Mouse (Mus musculus) left cerebral cortex, postnatal 25 days (tissue): ENCODE measurements around the gene Evc2. TPM values are rescaled to one million over a fixed set of nuclear protein-coding genes. Genes with fewer than 3 reads are reported as not detected.

Experiments used
- DNase-seq, 2 experiments: peaks; one replicate each; pipeline ENCODE4 v3.0.0; 2022; ENCODE audit warnings: low spot score in 2 of 2, mixed read lengths in 1 of 2
- intact Hi-C: fragments of 180-260 bp; cut with DNase I; formaldehyde crosslinking; loops from one replicate; pipeline ENCODE4 v1.15.1; 2025
- total RNA-seq, 2 experiments: library from RNA; stranded (reverse); gene quantifications; 2 replicates each; pipeline ENCODE4 v1.2.3; 2021

Gene Evc2
- total RNA-seq, 2 experiments from 2014 or later = 9.9 to 14.1 TPM

- intact Hi-C loops = no loop called here
- DNase-seq = no peak
Observed at GRCm38 (mm10) chr5:37356027-37356426, 17.7 kb downstream of the Evc2 start.

DNA sequence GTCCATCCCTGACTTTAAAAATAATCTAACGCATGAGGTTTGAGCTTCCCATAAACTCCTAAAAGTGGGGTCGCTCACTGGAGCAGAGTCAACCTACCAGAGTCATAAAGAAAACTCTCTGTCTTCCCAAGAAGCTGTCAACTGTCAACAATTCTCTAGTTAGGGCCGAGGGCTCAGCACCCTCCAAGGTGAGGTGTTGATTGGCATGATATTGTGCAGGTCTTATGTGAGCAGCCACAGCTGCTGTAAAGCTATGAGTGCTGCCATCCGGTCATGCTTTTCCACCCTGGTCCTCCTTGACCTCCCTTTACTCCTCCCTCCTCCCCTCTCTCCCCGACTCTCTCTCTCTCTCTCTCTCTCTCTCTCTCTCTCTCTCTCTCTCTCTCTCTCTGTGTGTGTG is 24.3 kb downstream of the Evc2 start:
- DNase-seq = no peak
- intact Hi-C loops = no loop called here

GRCm38 (mm10) chr5:37363284-37363683 is 25.0 kb downstream of the Evc2 start:
- DNase-seq = no peak
- intact Hi-C loops = no loop called here

- intact Hi-C loops = no loop called here
- DNase-seq = no peak
Observed at GRCm38 (mm10) chr5:37365751-37366150, 27.5 kb downstream of the Evc2 start.

- no peak for DNase-seq
- intact Hi-C loops = no loop called here
Observed at GRCm38 (mm10) chr5:37368796-37369195, 30.5 kb downstream of the Evc2 start.

DNA sequence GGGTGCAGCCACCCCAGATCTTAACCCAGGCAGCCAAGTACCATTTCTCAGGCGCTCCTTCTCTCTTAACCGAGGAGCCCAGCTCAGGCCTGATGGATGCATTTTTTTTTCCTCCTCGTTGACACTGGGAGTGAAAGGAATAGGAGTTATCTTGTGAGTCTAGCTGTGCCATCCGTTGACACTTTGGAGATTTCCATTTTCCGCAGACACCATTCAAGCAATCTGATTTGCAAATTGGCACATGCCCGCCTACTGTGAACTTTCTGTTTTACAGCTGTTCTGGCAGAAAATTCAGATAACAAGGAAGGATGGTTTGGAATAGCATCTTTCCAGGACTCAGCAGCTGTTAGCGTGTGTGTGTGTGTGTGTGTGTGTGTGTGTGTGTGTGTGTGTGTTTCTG is 39.1 kb downstream of the Evc2 start:
- DNase-seq = peak in 1 of 2 experiments; percentile 20

GRCm38 (mm10) chr5:37380641-37381040 is 42.3 kb downstream of the Evc2 start:
- DNase-seq = peak in 1 of 2 experiments; percentile 32
- intact Hi-C loops = no loop called here

More for the DNA sequence above, 39.1 kb downstream of the Evc2 start:
- intact Hi-C loops = no loop called here

- intact Hi-C loops = no loop called here
Observed at GRCm38 (mm10) chr5:37383570-37383969, 45.3 kb downstream of the Evc2 start.

GRCm38 (mm10) chr5:37388646-37389045 is 50.3 kb downstream of the Evc2 start:
- intact Hi-C loops = no loop called here
- no peak for DNase-seq

More at GRCm38 (mm10) chr5:37383570-37383969, 45.3 kb downstream of the Evc2 start:
- DNase-seq = no peak

DNA sequence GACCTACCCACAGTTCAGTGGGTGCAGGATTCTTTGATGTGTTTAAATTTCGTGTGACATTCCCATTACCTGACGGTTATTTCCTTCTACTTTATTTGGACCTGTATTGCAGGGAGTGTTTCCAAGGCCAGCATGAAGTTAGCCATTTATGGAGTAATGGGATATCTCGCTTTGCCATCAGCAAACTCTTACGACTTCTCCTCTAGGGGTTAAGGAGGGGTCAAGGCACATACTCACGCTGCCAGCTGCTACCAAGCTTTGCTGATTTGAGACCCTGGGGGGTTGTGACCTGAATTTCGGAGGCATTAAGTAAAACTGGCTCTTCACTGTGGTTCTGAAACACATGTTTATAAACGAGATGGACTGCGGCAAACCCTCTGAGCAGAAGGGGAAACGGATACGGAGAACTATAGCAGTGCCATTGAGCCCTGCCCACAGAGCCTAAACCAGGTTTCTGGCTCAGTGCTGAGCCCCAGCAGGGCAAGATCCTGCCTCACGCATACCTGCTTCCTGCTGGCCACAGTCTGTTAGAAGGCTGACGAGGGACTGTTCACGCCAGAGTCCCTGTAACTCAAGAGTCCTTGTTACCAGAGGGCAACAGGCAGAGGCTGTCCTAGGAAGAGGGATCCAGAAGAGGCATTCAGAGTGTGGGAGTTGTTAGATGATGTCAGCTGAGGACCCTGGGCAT is 51.7 kb downstream of the Evc2 start:
- DNase-seq = no peak
- intact Hi-C loops = no loop called here

- DNase-seq = no peak
- intact Hi-C loops = no loop called here
Observed at GRCm38 (mm10) chr5:37390923-37391322, 52.6 kb downstream of the Evc2 start.

- DNase-seq = no peak
- intact Hi-C loops = no loop called here
Observed at GRCm38 (mm10) chr5:37391901-37392300, 53.6 kb downstream of the Evc2 start.

GRCm38 (mm10) chr5:37395172-37396030 is 57.1 kb downstream of the Evc2 start:
- intact Hi-C loops = no loop called here
- DNase-seq = no peak

- DNase-seq = no peak
- intact Hi-C loops = no loop called here
Observed at GRCm38 (mm10) chr5:37419028-37419427, 80.7 kb downstream of the Evc2 start.

DNA sequence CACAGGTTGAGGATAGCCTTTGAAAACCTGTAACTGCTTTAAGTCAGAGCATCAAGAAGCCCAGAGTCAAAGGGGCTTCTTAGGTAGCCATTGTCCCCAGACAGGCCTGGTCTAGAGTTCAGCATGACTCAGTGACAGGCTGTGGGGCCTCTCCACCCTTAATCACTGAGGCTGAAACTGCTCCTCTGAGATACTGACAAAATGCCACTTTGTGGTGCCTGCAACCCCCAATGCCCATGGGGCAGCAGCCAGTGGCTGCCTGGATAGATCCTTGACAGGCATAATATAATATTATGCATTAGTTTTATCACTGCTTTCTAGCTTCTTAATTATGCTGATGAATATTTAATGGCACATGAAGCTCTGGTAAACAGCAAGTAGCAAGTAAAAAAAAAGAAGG is 88.9 kb downstream of the Evc2 start:
- intact Hi-C loops = no loop called here
- no peak for DNase-seq

- no peak for DNase-seq
- intact Hi-C loops = loop anchor here (5.0 kb wide), 1 partner anchor 282 kb away; the partner anchor contains the start of gene Stk32b
Observed at GRCm38 (mm10) chr5:37435417-37435816, 97.1 kb downstream of the Evc2 start.

DNA sequence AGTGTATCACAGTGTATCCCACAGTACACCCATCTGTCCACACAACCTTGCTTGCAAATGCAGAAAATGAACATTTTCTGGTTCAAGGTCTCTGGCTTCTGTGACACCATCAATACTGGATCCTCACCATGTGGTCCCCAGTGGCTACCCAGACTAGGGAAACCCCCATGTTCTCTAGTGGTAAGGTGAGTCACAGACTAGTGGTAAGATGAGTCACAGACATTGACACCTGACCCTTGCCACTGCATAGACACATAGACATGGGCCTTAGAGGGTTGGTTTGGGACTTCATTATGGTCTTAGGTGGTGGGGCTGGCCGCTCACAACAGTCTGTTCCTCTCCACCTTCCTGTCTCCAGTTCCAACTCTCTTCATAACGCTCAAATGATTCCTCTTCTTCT is 104.5 kb downstream of the Evc2 start:
- no peak for DNase-seq
- intact Hi-C loops = no loop called here

GRCm38 (mm10) chr5:37447546-37447945 is 109.2 kb downstream of the Evc2 start:
- DNase-seq = no peak
- intact Hi-C loops = no loop called here

GRCm38 (mm10) chr5:37456590-37456989 is 118.3 kb downstream of the Evc2 start:
- no peak for DNase-seq
- intact Hi-C loops = no loop called here

DNA sequence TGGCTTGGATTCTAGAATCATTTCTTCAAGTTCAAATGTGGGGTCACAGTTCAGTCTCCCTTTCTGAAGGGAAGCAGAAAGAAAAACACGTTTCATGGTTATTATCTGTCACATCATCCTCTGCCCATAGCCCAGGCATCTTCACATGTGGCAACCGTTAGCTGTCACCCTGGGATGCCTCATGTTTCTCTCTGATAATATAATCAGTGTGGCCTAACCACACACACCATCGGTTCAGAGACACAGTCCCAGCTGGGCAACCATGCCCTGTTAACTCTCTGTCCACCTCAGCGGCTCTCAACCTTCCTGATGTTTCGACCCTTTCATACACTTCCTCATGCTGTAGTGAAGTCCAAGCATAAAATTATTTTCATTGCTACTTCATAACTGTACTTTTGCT is 118.9 kb downstream of the Evc2 start:
- intact Hi-C loops = no loop called here
- DNase-seq = no peak

DNA sequence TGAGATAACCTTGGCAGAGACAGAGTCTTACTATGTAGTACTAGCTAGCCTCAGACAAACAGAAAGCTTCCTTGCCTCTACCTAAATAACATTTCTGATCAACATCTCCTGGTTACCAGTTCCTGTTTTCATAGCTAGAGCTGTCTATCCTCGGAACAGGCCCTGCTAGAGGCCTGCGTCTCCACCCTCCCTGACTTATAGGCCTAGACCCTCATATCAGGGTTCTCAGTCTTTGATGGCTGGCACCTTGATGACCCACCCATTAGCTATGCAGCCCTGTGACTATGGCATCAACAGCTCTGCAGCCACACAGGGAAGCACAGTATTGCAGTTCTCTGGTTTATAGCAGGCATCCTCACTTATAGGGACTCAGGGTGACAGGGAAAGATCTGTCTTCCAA is 119.5 kb downstream of the Evc2 start:
- intact Hi-C loops = no loop called here
- DNase-seq = no peak
